Mouse (Mus musculus) heart, adult 9 months (tissue): ENCODE measurements around the gene Prrg2.

Experiments used
- DNase-seq, 2 experiments: peaks; one replicate each; pipeline ENCODE4 v3.0.0; 2022; ENCODE audit warnings: low spot score in 2 of 2

Prrg2 gene

GRCm38 (mm10) chr7:45012824-45013223, 49.7 kb downstream of the Prrg2 start:
- DNase-seq = no peak

DNA sequence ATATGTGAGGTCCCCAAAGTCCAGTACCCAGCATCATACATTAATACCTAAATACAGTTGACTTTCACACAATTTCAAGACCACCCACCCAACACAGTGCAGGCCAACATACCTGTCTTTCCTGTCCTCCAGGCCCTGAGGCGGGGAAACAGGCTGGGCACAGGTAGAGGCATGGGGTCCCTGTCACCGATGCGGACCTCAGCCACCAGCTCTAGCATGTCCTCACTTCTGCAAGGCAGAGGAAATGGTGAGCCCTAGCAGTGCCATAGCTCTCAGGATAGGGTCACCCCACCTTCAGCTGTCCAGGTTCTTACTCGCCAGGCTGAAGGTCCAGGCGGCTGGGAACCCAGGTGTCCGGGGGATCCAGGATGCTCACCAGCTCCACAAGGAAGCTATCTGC, 50.5 kb downstream of the Prrg2 start:
- no peak for DNase-seq

GRCm38 (mm10) chr7:45008411-45008810, 54.1 kb downstream of the Prrg2 start:
- DNase-seq = no peak

GRCm38 (mm10) chr7:45007846-45008245, 54.6 kb downstream of the Prrg2 start:
- DNase-seq = no peak

DNA sequence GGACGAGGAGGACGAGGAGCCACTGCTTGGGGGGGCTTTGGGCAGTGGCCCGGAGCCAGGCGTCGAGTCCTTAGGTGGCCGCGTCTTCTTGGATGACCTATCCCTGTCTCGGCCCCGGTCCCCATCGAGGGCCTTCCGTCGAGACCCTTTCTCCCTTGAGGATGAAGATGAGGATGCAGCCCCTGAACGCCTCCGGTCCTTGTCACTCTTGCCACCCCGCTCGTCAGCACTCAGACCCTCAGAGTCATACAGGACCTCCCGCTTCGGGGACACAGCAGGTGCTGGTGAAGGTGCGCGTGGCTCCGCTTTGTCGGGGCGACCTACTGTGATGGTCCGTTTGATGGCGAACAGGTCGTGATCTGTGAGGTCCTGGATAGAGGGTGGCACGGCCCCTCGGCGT, 55.3 kb downstream of the Prrg2 start:
- DNase-seq = no peak

- DNase-seq = no peak
These were observed 56.0 kb downstream of the Prrg2 start for GRCm38 (mm10) chr7:45006503-45006902.

- DNase-seq = no peak
These were observed 57.0 kb downstream of the Prrg2 start for GRCm38 (mm10) chr7:45005321-45005992.

- DNase-seq = no peak
These were observed 57.9 kb downstream of the Prrg2 start for GRCm38 (mm10) chr7:45004546-45004945.
